Mouse (Mus musculus): ENCODE results near the gene Rnf8.

Rnf8 gene

GRCm38 (mm10) chr17:29680921-29681320, 66.3 kb downstream of the Rnf8 start:
- no peak for DNase-seq (ENCODE audit: low spot score in 2 of 2)

- DNase-seq (ENCODE audit: low spot score in 2 of 2): no peak
Observed at GRCm38 (mm10) chr17:29681669-29682068, 67.1 kb downstream of the Rnf8 start.

- no peak for DNase-seq (ENCODE audit: low spot score in 2 of 2)
Observed at GRCm38 (mm10) chr17:29682261-29682660, 67.7 kb downstream of the Rnf8 start.

GRCm38 (mm10) chr17:29683127-29683526, 68.5 kb downstream of the Rnf8 start:
- DNase-seq (ENCODE audit: low spot score in 2 of 2): no peak

GRCm38 (mm10) chr17:29684275-29684674, 69.7 kb downstream of the Rnf8 start:
- no peak for DNase-seq (ENCODE audit: low spot score in 2 of 2)

- DNase-seq (ENCODE audit: low spot score in 2 of 2): no peak
Observed at GRCm38 (mm10) chr17:29686771-29687170, 72.2 kb downstream of the Rnf8 start.

GRCm38 (mm10) chr17:29687373-29687772, 72.8 kb downstream of the Rnf8 start:
- no peak for DNase-seq (ENCODE audit: low spot score in 2 of 2)

- DNase-seq (ENCODE audit: low spot score in 2 of 2): no peak
Observed at GRCm38 (mm10) chr17:29688610-29689009, 74.0 kb downstream of the Rnf8 start.

GRCm38 (mm10) chr17:29690257-29690656, 75.7 kb downstream of the Rnf8 start:
- no peak for DNase-seq (ENCODE audit: low spot score in 2 of 2)

- DNase-seq (ENCODE audit: low spot score in 2 of 2): no peak
Observed at GRCm38 (mm10) chr17:29692827-29693226, 78.2 kb downstream of the Rnf8 start.

- DNase-seq (ENCODE audit: low spot score in 2 of 2): no peak
Observed at GRCm38 (mm10) chr17:29693571-29693970, 79.0 kb downstream of the Rnf8 start.

GRCm38 (mm10) chr17:29694516-29694915, 79.9 kb downstream of the Rnf8 start:
- DNase-seq (ENCODE audit: low spot score in 2 of 2): no peak
